Mouse (Mus musculus) embryo, embryonic 11 days (tissue): ENCODE measurements around the gene Obox5.
"Not testable (repeated sequence)": the region's sequence is repeated elsewhere in the genome, so short reads cannot be mapped to it uniquely, and the experiment has no call there.

Source experiments
- DNase-seq: peaks from one replicate; pipeline ENCODE4 v3.0.0-alpha.2; 2015

Gene Obox5

DNA sequence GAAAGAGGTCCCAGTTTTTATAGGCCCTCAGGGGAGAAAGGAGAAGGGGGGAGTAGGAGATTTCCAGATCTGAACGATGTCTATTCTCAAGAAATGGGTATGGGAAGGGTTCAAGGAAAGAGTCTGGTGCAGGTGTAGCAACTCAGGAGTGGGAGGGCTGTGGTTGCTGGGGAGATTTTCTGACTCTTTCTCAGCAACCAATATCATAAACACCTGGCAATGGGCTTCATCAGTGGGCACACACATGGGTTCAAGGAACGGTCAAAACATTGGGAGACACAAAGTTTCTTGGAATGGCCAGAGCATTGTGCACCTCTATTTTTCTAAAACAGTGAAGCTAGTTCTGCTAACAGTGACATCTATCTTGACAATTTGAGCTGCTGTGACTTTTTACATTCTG is at the start of gene Obox5:
Gene Obox5 (plus strand): TSS at position 301 of the 400 bp plus-strand sequence.
- DNase-seq = not testable (repeated sequence)

DNA sequence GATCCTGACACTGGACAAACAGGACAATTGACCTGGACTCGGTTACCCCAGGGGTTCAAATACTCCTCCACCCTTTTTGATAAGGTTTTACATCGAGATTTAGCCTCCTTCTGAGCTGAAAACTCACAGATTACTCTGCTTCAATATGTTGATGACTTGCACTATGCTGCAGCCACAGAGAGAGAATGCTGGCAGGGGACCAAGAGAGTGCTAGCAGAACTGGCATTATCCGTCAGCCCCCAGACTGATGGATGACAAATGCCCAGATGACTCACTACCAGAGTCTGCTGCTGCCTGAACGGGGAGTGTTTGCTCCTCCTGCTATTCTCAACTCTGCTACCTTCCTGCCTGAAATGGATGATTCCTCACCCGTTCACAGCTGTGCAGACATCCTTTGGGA is 635 bp upstream of the Obox5 start:
- not testable (repeated sequence) for DNase-seq
